9 mouse cellular contexts compared by ENCODE assay signal in genomic region chr3:149845083-149845825, GRCm38 (mm10).
DNase-seq lines count a peak whose midpoint lies in the region; ATAC-seq lines count a peak whose summit lies in the region.
"Had no signal": no experiment of that assay in that cellular context is flagged by ENCODE, and none has a peak within 500 bp of the region (broad histone marks: within the 10 kb centered on the region; RNA-seq: fewer than 3 reads in every experiment).

No protein-coding gene starts in this region.

- H3K9ac ChIP-seq in heart, embryonic 12.5 days: peak overlapping the region; percentile 48
- no peak overlapping the region for H3K9ac ChIP-seq in neural tube, embryonic 11.5 days (ENCODE audit: low read length)

- H3K4me2 ChIP-seq in heart, embryonic 12.5 days: peak overlapping the region; percentile 75
- peak overlapping the region; percentile 9 for H3K4me2 ChIP-seq in neural tube, embryonic 11.5 days (ENCODE audit: low read depth)

- H3K9me3 ChIP-seq in heart, embryonic 12.5 days (replicated peaks): no peaks in the 10 kb centered on the region
- no peaks in the 10 kb centered on the region for H3K9me3 ChIP-seq in neural tube, embryonic 11.5 days (ENCODE audit: control insufficient read depth, low read length)

- peak overlapping the region; percentile 36 for H3K4me3 ChIP-seq in heart, embryonic 12.5 days
- no peak overlapping the region for H3K4me3 ChIP-seq in neural tube, embryonic 11.5 days (ENCODE audit: low read depth, low read length)

- peaks cover 16% of the 10 kb centered on the region; the same call in 1 of the 2 replicates for H3K4me1 ChIP-seq in heart, embryonic 12.5 days (replicated peaks)
- H3K4me1 ChIP-seq in neural tube, embryonic 11.5 days (ENCODE audit: control insufficient read depth, insufficient read depth, low read length): no peaks in the 10 kb centered on the region

- H3K27me3 ChIP-seq in heart, embryonic 12.5 days (replicated peaks): no peaks in the 10 kb centered on the region
- no peaks in the 10 kb centered on the region for H3K27me3 ChIP-seq in neural tube, embryonic 11.5 days (ENCODE audit: control insufficient read depth, insufficient read depth, low read length)

- no peaks in the 10 kb centered on the region for H3K36me3 ChIP-seq in heart, embryonic 12.5 days
- no peaks in the 10 kb centered on the region for H3K36me3 ChIP-seq in neural tube, embryonic 11.5 days (ENCODE audit: control insufficient read depth, insufficient read depth, low read length)
- H3K36me3 ChIP-seq: G1E had no signal

- intact Hi-C loops in left cerebral cortex, postnatal 25 days (cut with DNase I): no loop called here

- DNase-seq in heart, adult 11 months: no peak
- peak; percentile 58 for DNase-seq in embryo, embryonic 10.5 days (ENCODE audit: low spot score)
- peak; percentile 4 for DNase-seq in heart, postnatal 4 days
- DNase-seq in left cerebral cortex, postnatal 25 days (ENCODE audit: low spot score in 2 of 2): peak; percentile 12 to 35
- DNase-seq in neural tube, embryonic 11.5 days (ENCODE audit: low spot score): peak; percentile 37
- DNase-seq in urinary bladder, postnatal 14 days (ENCODE audit: low spot score): no peak

- ATAC-seq in heart, embryonic 12.5 days (ENCODE audit: insufficient number of reproducible peaks, low FRiP score): peak; percentile 51
- ATAC-seq in neural tube, embryonic 11.5 days (ENCODE audit: insufficient read depth, low FRiP score, low TSS enrichment): no peak
- no peak for ATAC-seq in erythroid progenitor cell, adult 5-6 weeks (replicated peaks; ENCODE audit: low FRiP score, poor library complexity, severe bottlenecking)

- no peak overlapping the region for H3K27ac ChIP-seq in heart, embryonic 12.5 days (ENCODE audit: poor library complexity, severe bottlenecking)
- H3K27ac ChIP-seq in neural tube, embryonic 11.5 days (ENCODE audit: low read depth, low read length): no peak overlapping the region

- WGBS in heart, embryonic 12.5 days: 12% methylated on average over 18 of the region's 18 CpGs
- WGBS in neural tube, embryonic 11.5 days: 16% methylated on average over 18 of the region's 18 CpGs

Comparison
In these comparisons a context has a peak if more than half of its experiments do, and no peak if none do; other contexts are left out.
1. DNase-seq: peak in embryo, embryonic 10.5 days (single experiment), heart, postnatal 4 days (single experiment), left cerebral cortex, postnatal 25 days (2 of 2) and neural tube, embryonic 11.5 days (single experiment); none in heart, adult 11 months (single experiment) and urinary bladder, postnatal 14 days (single experiment).